Mouse (Mus musculus) mouse embryonic stem cell (cell line): ENCODE results near the gene Mier2.

Experiments used
- in situ Hi-C, 2 experiments: fragments of 300-500 bp; cut with MboI; formaldehyde crosslinking; loops; 1 replicate in 1 of 2; 3 replicates in 1 of 2; pipeline ENCODE4 v1.14.3; 2019 to 2020; ENCODE audit warnings: low sequenced_read_pairs in 2 of 2, low pct_unique_long_range_greater_than_20kb in 1 of 2, mixed read lengths in 1 of 2; ENCODE audit not compliant: unreplicated experiment in 1 of 2

Gene Mier2

DNA sequence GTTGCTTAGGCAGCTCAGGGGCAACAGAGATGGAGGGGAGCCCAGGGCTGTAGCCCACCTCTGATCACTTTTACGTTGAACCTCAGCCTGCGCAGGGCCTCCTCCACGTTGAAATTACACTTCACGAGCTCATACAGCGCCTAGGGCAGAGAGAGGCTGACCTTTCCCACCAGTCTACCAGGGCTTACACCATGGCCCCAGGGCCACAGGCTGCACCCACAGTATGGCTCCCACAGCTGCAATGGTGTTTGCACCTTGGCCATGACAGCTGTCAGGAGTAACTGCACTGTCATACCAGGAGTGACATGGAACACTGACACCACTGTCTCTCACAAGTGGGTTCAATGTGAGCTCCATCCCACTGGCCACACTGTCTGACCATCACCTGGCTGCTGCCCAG is 10.4 kb downstream of the Mier2 start:
- in situ Hi-C loops: no loop called here

DNA sequence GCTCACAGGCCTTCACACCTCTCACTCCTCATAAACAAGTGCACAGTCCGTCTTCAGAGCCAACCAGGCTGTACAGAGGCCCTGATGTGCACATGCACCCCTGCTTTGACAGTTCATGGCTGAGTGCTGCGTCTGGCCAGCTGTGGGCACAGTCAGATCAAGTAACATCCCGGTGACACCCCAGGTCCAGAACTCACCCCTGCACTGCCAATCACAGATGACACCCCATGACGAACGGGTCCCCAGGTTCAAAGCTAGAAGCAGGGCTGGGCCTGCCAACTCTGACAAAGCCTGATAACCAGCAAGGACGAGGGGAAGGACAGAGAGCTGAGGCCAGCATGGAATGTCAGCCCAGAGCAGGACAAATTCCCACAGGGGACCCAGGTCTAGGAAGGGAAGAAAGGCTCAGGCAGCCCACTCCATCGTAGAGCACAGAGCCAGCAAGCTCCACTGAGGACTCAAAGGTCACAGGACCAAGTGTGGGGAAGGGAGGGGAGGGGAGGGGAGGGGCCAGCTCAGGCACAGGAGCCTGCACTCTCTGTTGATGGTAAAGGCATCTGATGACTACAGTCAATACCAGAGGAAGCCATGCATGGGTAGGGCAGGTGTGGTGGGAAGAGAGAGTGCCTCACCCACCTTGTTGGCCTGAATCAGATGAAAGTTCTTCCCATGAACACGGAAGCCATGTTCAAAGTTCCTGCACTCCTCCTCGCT is 11.0 kb downstream of the Mier2 start:
- in situ Hi-C loops: no loop called here

DNA sequence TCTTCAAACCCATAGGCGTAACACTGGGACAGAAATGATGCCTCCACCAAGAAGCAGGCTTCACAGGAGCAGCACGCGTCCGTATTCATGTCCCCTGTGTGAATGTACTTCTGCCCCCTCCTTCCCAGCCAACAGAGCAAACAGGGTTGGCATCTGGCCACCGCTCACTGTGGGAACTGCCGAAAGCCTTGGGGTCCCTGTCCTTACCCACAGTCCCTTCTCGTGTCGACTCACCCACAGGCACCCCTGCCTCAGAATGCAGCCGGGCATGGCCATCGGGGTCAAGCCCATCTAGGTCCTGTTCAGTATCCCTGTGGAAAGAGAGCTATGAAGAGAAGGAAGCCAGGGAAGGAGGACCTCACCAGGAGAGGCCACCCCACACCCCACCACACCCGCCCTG is 12.8 kb downstream of the Mier2 start:
- in situ Hi-C loops: no loop called here

DNA sequence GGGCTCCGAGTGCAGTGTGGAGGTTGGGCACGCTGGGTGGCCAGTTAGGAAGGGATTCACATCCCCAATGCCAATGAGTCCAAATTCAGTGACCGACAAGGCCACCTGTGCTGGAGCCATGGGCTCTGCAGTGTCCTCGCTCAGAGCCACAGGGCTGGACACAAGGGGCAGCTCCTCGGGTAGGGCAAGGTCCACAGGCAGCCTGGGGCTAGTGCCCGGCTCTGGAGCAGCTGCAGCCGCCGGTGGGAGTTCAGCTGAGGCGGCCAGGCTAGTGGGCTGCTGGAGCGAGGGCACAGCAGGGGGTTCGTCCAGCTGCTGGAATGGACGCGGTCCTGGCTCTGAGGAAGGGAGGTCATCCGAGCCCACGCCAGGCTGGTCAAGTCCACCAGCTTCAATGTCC is 13.5 kb downstream of the Mier2 start:
- in situ Hi-C loops: no loop called here

DNA sequence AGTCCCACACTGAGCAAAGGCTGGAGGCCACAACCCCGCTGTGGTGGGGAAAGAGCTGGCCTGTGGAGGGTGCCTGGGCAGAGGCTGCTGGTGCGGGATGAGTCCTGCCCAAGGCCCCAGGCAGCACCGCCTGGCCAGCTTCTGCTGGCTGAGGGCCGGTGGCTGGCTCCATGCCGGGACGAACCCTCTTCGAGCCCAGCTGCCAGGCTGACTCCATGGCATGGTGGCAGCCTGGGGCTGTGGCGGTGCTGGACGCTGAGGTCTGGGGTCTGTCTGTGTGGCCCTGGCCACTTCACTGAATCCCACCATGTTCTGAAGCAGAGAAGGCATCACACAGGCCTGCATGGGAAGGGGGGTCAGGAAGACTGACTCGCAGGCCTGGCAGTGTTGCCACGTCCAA is 14.3 kb downstream of the Mier2 start:
- in situ Hi-C loops: no loop called here

DNA sequence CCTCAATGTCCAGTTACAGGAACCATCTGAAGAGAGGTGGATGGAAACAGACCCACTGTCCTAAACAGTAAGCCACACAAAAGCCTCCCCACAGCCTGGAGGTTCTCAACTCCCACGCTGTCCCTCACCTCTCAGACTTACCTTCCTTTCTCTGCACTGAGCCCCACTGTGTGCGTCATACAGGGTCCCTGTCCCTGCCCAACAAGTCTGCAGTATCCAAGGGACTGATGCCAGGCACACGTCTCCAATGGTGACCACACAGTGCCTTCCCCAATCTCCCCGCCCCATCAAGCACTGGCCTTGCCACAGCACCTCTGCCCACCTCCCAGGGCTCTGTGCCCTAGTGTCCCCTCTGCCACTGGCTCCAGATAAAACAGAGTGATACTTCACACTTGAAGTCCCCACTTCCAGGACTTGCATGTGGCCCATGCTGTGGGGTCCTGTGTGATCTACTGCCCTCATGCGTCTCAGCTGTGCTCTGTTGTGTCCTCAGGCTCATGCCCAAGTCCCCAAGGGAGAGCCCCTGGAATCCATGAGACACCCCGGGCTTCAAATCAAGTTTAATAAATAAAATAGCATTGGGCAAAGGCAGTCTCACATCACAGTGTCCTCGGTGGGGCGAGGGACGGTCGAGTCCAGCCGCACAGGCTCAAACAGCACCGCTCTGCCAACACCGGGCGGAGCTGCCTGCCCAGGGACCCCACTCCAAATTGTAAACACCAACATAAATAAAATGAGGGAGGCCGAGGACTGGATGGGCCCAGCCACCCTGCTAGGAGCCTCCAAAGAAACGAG is 15.1 kb downstream of the Mier2 start:
- in situ Hi-C loops: no loop called here

DNA sequence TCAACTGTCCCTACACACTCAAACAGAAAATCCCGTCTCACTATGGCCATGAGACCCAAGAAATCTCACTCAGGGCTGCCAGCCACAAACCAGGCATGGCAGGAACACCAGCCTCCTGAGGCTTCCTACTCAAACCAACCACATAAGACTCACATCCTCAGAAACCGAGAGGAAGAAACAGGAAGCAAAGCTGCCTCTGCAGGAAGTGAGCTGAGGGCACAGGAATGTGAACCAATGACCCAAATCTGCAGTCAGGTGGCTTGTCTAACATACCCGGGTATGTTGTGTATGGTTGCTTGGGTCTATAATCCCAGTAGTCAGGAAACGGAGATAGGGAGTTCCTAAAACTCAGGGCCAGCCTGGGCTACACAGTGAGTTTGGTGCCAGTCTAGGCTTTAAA is 16.1 kb downstream of the Mier2 start:
- in situ Hi-C loops: no loop called here

DNA sequence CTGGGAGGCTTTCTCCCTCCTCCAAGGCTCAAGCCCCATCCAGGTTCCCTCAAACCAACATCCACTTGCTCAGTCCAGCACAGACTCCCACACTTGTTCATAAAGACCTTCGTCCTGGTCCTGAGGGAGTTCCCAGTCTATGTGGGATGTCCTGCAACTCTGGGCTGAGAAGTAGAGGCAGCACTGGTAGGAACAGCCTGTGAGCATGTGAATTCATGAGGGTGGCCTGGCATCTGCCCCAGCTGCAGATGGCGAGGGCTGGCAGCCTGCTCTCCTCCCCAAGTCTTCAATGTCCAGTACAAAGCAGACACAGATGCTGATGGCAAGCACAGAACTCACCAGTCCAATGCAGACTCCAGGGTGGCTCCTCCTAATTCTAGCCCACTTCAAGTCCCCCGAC is 16.7 kb downstream of the Mier2 start:
- in situ Hi-C loops: no loop called here

DNA sequence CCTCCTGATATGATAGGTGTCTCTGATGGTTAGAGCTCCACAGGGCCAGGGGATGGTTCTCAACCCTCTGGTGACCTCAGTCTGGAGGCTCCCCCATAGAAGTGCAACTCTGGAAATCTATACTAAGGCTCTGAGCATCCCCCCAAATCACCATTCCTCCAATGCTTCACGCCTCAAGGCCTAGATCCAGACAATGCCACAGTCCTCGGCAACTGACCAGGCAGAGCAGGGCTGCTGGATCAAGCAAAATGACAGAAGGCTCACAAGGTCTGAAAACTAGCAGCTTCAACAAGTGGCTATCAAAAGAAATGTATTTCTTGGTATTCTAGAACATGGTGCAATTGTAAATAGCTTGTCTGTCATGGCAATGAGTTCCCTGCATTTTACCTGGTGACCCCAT is 17.2 kb downstream of the Mier2 start:
- in situ Hi-C loops: no loop called here

DNA sequence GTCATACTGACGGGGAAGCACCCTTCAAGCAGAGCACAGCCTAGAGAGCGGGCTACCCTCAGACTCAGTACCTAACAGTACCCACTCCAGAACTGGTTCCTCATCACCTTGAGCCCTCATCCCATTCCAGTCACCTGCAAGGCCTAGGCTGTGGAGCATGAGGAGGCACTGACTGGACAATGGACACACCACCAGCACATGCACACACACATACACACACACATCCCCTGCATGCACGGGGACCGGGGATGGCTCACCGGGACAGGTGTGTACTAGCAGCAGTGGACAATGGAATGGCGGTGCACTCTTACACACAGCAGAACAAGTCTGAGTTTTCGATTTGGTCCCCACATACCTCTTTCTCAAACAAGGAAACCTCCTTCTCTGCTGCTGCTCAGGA is 17.7 kb downstream of the Mier2 start:
- in situ Hi-C loops: no loop called here

DNA sequence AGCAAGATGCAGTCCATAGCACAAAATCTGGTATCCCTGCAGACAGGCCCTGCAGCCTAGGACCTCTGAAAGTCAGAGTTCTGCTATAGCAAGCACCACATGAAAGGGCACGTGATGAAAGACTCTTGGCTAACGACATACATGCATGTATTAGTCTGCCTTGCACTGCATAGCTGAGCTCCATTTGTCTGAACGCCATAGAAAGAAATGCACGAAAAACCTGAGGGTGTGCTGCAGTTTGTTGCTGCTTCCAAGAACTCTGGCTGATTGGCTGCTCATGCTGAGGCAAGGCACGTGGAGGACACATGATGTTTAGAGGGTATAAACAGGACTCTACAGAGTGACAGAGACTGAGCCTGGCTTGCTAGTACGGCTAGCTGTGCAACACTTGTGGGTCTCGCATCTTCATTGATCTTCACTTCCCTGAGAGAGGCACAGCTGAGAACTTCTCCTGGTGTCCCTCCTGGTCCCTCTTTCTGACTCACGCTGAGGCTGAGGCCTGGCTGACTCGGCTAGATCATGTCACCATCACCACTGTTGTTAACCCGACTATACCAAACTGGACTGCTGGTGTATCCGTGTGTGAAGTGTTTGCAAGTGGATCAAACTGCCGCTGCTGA is 18.4 kb downstream of the Mier2 start:
- in situ Hi-C loops: no loop called here

DNA sequence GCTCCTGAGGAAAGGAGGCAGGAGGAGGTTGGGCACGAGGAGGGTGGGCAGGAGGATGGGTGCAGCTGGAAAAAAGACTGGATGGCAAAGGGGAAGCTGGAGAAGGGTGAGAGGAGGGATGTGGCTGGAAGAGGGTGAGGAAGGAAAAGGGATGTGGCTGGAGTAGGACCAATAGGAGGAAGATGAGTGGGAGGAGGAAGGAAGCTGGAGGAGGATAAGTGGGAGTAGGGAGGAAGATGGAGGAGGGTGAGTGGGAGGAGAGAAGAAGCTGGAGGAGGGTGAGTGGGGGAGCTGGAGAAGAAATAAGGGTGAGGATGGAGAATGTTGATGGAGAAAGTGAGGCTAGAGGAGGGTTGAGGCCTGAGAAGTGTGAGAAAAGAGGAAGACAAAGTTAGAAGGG is 19.6 kb downstream of the Mier2 start:
- in situ Hi-C loops: no loop called here

DNA sequence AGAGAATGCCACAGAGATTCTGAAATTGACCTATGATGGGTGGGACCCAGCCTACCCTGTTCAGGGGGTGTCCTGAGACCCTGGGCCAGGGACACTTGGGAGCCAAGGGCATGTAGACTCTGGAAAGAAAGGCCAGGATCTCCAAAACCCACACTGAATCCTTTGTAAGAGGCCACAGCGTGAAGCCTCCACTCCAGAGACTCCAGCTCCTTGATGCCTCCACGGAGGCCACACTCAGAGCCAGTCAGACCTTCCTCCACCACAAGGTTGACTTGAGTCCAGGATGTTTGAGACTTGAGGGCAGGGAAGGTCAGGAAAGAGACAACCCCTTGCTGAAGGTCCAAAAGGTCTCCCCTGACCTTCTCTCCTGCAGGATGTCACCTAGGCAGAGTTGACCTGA is 20.6 kb downstream of the Mier2 start:
- in situ Hi-C loops: no loop called here

DNA sequence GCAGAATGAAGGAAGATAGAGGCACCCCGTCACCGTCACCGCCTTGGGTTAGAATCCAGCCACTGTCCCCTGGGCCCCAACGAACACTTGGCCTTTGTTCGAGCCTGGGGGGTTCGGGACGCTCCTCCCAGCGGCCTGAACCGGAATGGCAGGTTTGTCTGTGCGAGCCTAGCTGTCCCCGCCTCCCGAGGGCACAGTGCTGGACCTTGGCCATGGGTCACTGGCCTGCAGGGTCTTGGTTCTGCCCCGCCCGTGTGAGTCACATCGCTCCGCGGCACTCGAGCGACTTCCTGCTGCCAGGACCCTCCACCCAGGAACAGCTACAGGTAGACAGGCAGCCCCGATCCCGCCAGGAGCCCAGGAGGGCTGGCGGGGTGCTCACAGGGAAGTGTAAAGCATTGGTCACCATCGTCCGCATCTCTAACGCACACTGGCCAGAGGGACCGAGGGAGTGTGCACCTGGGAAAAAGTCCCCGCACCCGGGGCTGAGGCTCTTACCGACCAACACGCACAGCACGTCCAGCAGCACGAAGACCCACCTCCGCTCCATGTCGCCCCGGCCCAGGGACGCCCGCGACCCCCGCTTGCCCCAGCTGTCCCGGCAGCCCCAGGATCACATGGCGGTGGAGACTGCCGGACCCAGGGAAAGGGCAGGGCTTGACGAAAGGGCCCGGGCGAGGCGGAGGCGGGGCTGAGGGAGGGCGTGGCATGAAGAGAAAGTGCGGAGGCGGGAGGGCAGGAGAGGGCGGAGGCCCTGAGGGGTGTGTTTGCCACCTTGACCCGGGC is 21.7 kb downstream of the Mier2 start, which contains the start of gene Plpp2:
Plpp2 (minus strand) TSS at position 671 of the 786 bp plus-strand sequence.
- in situ Hi-C loops: no loop called here

DNA sequence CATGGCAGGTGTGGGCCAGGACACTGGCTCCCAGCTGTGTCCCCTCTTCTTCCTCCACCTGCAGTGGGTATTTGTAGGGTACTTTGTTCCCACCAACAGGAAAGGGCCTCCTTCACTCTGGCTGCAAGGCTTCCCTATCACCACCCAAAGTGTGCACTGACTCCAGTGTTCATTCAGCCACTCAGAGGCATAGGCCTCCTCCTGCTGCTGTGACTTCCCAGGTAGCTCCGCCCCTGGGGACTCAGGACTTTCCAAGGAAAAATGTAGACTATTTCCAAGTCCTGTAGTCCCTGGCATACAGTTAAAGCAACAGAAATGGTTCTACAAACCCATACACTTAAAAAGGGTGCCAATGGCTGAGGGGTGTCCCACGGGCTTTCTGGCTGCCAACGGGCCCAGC is 22.3 kb downstream of the Mier2 start:
- in situ Hi-C loops: no loop called here

DNA sequence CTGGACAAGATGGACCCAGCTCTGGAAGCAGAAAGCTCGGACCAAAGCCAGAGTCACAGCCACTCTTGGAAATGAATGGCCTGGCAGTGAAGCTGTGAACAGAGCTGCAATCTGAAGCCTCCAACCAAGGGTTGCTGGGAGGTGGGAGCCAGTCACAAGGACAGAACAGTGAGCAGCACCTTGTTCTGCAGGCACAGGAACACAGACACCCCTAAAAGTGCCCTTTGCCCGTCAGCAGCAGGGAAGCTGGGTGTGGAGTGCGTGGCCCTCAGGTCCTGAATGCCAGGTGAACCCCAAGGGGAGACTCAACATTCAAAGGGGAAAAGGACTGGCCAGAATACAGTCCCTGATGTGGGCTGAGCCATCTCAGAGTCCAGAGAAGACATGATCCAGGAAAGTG is 23.4 kb downstream of the Mier2 start:
- in situ Hi-C loops: no loop called here

DNA sequence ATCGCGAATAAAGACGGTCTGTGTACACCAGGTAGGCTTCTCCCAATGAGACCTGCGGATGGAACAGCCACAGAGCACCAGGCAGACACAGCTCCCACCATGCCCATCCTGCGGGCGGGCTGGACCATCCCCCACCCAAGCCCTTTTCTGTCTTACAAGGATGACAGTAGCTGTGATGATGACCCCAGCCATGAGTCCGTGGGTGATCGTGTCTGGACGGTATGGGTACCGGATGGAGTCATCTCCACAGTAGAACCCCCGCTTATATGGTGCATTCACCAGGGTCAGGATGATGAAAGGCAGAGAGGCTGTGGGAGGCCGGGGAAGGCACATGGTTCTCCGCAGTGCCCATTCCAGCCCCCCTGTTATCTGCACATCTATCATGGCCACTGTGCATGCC is 24.3 kb downstream of the Mier2 start:
- in situ Hi-C loops: no loop called here

DNA sequence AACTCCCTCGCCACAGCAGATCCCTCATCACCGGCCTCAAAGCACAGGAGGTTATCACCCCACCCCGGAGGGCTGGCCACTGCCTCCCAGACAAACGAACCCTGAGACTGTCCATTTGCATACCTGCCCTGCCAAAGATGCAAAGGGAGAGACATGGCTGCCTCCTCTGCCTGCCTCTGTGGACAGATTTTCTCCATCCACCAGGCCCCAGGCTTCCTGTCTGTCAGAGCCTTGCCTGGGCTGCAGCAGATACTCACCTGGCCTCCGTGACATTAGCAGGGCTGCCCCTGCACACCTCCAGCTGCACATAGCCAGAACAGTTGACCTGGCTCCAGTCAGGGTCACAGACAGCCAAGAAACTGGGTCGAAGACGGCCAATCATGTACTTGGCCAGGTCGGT is 24.8 kb downstream of the Mier2 start:
- in situ Hi-C loops: no loop called here

DNA sequence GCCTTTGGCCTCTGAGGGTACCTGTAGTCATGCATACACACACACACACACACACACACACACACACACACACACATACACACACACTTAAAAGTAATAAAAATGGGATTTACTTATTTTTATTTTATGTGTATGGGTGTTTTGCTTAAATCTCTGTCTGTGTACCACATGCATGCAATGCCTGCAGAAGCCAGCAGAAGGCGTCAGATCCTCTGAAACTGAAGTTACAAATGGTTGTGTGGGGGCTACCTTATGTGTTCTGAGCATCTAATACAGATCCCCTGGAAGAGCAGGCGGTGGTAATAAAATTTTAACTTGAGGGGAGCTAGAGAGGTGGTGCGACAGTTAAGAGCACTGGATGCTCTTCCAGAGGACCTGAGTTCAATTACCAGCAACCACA is 26.9 kb downstream of the Mier2 start:
- in situ Hi-C loops: no loop called here
